Mouse (Mus musculus): ENCODE measurements around the gene Mosmo.
"Not testable (repeated sequence)": the region's sequence is repeated elsewhere in the genome, so short reads cannot be mapped to it uniquely, and the experiment has no call there.

Gene Mosmo

DNA sequence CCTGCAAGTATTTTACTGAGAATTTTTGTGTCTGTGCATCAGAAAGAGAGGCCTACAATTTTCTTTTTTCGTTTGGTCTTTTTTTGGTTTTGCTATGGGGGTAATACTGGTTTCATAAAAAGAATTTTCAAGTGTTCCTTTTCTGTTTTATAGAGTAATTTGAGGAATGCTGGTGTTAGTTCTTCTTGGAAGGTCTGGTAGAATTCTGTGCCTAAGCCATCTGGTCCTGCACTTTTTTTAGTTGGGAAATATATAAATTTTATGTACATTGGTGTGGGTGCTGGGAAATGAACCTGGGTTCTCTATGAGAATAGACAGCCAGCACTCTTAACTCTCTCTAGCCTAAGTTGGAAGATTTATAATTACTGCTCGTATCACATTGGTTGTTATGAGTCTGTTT, 34.7 kb downstream of the Mosmo start:
- no peak for DNase-seq

DNA sequence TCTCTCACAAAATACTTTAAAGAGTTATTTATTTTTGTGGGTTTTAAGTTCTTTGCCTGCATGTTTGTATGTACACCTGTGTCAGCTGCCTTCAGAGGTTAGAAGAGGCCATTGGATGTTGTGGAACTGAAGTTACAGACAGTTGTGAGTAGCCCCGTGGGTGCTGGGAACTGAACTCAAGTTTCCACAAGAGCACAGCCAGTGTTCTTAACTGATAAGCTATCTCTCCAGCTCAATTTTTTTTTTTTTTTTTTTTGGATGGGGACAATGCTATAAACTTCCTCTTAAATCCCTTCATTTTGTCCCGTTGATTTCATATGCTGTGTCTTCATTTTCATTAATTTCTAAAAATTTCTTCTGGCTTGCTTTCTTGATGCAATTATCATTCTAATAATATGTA, 35.8 kb downstream of the Mosmo start:
- no peak for DNase-seq

DNA sequence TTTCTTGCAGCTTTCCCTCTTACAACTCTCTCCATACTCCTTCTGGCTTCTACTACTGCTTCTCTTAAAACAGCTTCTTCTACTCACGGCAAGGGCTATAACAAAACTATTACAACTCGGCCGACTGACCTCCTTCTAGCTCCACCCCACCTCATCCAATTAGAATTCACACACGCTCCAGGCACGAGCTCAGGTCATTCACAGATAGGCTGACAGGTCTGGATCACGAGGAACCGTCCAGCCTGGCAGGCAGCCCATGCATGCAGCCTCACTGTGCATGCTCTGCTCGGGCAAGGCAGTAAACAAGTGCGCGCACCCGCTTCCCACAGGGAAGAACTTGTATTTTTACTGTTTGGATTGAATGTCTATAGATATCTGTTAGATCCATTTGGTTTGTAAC, 36.5 kb downstream of the Mosmo start:
- not testable (repeated sequence) for DNase-seq

DNA sequence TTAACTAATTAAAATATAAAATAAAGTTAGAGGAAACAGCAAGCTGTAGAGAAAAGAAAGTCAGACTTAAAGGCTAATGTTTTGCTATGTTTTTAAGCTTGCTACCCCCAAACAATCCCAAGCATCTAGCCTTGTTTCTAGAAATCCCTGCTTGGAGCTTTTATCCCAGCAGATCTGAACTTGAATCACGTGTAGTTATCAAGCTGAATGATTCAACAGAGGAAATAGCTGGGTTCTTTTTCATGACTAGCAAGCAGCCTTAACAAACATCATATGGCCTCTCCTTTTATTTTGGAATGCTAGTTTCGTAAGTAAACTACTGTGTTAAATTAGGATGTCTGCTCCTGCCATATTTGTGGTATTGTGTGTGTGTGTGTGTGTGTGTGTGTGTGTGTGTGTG, 39.8 kb downstream of the Mosmo start:
- DNase-seq: no peak

DNA sequence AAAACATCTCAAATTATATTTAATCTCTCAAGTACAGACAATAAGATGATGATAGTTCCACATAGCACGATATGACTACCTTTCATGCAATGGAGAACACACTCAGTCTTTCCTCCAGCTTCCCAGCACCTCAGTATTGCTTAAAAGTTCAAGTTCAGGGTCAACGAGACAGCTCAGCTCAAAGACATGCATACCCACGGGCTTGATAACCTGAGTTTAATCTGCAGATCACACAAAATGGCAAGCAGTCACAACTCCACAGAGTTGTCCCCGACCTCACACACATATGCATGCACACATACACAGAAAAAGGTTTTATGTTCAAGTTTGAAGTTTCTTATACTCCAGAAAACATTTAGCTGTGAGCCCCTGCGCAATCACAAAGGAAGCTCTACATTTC, 43.6 kb downstream of the Mosmo start:
- no peak for DNase-seq

DNA sequence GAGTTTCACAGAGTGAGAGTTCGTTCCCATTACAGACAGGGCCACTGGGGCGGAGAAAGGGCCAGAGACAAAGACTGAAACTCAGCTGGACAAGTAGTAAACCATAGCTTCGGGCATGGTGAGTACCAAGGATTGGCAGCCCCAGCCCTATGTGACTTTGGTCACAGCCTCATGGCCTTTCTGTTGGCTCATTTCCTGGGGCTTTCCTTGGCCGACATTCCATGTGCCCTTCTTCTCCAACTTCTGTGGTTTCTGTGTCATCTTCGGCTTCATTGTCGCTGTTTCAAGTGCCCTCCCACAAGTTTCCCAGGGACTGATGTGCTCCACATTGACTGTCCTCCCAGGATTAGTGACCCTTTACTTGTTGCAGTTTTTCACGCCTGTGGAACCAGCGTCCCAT, 44.0 kb downstream of the Mosmo start:
- peak; percentile 22 for DNase-seq

DNA sequence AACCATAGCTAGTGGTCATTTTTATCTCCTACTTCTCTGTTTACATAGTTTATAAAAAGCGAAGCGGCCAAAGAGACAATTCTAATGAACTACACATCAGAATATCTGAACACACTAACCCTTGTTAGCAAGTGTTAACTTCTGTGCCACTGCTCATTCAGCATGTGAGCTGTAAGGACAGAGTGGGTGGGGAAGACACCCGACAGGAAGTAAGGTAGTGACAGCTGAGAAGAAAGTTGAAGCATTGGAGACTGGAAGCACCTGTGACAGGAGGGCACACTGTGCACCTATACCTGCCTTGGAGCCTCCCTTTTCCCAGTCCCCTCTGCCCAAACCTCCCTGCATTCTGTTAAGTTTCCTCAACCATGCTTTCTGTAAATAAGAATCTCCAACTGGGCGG, 44.6 kb downstream of the Mosmo start:
- DNase-seq: no peak

DNA sequence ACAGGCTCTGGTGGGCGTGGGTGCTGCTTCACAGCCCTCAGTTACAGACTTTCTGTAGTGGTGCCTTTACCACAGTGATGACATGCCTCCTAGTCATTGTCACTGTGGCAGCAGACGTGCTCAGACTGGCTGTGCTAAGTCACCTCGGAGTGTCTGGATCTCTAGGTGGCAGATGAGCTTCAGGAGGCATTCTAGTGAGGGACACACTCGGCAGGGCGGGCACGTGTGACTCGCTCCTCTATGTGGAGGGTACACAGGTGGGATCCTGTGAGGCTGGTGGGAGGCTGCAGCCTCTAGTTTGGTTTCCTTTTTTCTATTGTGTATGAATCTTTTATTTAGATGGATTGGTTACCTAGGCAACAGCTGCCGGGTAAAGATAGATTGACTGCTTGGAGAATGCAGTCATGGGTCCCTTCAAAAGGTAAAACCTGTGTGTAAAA, 45.4 kb downstream of the Mosmo start:
- DNase-seq: no peak

DNA sequence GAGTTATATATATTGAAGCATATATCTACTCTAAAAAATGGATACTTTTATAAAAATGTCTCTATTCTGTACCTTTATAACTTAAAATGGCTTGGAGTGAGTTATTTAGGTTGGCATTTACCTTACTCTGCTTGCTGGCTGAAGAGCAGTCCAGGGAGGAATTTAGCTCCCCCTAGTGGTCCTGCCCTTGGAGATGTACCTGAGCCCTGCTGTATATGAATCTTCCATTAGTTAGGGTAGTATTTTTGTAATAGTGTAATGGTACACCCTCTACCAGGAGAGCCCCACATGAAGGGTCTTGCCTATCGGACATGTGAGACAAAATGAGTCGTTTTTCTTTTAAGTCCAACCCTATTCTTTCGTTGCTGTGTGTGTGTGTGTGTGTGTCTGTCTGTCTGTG, 50.2 kb downstream of the Mosmo start:
- DNase-seq: peak; percentile 44

DNA sequence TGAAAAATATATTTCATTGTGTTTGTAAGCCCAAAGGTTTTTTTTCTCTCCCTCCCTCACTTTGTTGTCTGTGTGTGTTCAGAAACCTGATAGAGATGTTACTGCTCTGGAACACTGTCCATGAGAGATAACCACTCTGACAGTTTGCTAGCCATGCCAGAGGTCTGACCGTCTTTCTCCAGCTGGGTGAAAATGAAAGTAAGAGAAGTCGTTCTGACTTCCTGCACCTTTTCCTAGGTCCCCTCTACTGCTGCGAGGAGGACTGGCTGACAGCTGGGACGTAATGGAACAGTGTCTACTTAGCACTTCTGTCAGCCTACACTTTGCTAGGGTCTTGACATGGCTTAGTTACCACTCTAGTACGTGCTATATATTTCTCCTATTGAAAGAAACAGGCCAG, 52.2 kb downstream of the Mosmo start:
- DNase-seq: no peak

DNA sequence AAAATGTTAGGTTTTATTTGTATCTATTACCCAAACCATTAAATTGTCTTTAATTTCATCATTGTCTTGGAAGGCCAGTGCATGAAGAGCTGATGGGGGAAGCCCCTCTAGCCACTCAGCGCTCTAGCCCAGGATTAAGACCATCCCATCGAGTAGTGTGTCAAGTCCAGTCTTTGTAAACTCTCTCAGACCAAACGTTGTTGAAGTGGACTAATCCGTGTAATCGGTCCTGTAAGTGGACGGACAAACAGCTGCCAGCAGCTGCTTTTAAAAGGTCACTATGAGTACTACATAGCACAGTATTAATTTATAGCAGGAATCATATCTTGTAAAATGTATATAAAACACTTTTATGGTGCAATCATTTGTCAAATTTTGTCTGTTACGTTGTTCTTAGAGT, 55.5 kb downstream of the Mosmo start:
- DNase-seq: no peak

DNA sequence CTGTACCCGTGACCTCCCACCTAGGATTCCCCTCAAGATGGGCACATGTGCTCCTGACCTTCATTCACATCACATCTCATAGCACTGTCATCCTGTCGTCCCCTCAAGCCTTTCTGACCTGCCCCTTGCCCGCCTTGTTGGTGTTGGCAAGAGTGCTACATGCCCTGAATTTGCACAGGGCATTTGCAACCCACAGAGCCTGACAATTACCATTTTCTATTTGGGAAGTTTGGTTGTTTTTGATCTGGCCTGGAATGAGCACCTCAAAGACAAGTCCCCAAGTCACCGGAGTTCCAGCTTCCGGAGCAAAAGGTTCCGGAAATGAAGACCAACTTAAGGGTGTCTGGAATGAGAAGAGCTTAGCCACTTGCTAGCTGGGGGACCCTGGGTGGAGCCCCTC, 61.6 kb downstream of the Mosmo start, which contains the start of gene Vwa3a:
Gene Vwa3a (plus strand): TSS at position 301 of the 400 bp plus-strand sequence.
- no peak for DNase-seq

DNA sequence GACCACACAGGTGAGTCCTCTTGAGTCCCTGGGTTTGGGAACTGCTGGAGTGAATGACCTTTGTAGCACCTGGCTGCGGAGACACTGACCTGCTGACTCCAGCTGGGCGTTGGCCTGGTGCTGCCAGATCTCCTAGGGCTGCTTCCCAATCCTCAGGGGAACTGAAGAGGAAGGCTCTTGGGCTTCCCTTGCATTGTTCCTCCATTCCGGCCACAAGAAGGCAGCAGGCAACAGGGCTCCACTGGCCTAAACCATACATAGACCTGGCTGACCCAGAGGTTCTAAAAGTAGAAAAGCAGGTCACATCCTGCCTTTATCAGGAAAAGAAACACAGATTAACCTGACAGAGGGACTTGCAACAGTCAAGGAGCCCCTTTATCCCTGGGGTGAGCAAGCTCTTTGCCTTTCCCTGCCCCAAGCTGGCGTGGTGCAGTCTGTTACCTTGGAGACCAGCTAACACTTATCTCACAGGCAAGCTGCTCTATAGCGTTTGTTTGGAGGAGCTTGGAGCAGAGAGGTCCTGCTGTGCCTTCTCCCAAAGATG, 62.2 kb downstream of the Mosmo start:
- no peak for DNase-seq

DNA sequence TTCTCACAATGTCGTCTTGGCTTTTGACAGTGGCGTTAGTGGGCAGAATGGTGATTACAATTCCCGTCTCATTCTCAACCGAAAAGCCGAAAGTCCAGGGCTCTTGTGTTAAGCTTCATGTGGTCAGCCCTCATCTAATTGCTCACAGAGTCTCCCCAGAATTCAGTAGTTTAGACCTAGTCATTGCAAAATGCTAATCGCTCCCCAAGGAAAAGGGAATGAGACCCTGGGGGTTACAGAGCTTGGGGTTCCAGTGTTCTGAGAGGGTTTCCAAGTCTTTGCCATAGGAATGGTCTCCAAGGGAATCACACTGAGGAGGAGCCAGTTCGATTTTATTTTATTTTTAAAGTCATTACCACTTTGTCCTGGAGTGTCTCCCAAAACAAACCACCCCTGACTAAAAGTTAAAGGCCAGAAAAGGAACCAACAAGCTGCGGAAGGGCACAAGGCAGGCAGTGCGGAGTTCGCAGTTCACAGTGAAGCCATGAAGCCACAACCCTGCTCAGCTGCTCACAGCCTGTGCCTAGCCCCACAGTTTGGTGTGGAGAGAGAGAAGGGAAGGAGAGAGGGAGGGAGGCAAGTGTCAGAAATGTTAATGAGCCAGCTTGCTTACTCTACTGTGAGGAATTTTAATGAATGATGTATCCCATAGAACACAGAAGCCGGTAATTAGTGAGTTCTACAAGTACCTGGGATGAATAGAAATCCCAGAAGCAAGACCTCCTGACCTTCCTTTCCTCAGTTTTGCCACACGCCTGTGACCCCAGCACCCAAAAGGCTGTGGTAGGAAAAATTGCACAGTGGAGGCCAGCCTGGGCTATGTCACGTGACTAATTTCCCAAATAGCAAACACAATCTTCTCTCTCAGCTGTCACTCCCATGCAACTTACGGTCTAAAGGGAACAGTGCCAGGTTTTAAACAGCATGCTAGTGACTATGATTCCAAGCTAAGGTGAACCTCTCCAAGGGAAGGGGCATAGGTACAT, 66.2 kb downstream of the Mosmo start:
- no peak for DNase-seq

DNA sequence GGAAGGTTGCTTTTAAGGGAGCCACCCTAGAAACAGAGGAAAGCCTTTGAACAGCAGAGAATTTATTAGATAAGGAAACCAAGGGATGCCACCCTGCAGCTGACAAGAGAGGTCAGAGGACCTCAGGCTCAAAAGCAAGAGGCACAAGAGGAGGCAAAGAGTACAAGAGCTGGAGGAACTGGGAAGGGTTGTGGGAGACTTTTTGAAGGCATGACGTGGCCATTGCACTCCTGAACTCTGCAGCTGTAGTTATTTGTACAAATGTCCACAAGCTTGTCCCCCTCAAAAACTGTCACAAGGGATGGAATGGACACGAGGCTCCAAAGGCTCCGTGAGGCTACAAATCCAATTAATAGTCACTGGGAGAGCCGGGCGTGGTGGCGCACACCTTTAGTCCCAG, 67.2 kb downstream of the Mosmo start:
- DNase-seq: no peak

DNA sequence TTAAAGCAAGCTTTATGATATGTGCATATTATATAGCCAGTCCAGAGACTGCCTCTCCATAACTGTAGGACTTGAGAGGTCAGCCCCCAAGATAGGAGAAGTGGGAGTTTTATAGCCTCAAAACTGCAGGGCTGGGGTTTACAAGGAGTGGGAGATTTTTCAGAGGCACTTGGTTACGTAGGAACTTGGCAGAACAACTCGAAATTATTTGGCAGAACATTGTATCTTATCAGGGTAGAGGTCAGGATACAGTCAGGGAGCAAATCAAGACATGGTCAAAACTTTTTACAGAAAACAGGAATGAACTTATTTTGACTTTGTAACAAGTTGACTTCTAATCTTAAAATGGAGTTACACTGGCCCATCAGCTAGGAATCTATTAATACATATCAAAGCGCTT, 68.6 kb downstream of the Mosmo start:
- peak; percentile 38 for DNase-seq

DNA sequence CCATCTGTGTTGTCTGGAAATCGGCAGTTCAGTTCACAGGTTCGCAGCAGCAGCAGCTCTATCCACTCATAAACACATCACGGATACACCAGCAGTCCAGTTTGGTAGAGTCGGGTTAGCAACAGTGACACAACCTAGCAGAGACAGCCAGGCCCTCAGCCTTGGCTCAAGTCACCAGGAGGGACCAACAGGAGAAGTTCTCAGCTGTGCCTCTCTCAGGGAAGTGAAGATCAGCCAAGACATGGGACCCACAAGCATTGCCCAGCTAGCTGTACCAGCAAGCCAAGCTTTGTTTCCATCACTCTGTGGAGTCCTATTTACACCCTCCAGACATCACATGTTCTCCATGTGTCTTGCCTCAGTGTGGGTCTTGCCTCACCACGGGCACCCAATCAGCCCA, 69.4 kb downstream of the Mosmo start:
- DNase-seq: no peak

DNA sequence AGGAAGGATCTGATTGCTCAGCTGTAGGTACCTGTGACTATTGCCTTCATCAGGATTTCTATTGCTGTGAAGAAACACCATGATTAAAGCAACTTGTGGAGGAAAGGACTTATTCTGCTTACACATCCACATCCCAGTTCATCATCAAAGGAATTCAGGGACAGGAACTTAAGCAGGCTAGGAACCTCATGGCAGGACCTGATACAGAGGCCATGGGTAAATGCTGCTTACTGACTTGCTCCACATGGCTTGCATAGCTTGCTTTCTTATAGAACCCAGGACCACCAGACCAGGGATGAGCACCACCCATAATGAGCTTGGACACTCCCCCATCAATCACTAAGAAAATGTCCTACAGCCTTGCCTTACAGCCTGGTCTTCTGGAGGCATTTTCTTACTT, 71.1 kb downstream of the Mosmo start:
- DNase-seq: no peak

DNA sequence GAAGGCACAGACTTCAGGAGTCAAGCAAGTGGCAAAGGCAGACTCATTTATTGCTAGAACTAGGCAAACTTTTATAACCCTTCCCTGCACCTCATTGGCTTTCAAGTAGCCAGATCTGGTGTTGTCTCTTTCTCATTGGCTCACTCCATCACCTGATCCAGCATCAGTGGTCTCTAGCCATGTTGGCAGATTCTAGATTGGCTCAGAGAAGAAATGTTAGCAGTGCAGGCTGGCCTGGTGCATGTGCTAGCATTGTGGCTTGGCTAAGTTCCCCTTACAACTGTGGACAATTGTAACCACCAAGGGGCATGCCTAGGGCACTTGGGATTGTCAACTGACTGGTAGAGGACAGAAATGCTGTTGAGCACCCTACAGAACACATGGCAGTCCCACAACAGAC, 73.9 kb downstream of the Mosmo start:
- no peak for DNase-seq

DNA sequence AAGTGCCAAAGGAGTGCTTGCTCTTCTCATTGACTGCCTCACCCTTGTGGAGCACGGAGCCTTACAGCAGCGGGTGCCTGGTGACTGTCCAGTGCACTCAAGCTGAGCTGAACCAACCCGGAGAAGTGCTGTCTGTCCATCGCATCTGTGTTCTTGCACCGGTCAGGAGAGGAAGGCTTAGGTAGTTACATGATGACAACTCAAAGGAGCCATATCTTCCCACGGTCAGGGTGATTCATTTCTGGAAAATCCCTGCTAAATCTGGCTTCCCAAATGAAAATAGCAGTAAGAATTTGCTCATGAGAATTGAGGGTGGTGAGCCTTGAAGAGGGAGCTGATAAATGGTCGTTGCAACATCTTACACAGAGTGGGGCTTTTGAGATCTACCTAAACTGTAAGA, 74.5 kb downstream of the Mosmo start:
- DNase-seq: no peak

DNA sequence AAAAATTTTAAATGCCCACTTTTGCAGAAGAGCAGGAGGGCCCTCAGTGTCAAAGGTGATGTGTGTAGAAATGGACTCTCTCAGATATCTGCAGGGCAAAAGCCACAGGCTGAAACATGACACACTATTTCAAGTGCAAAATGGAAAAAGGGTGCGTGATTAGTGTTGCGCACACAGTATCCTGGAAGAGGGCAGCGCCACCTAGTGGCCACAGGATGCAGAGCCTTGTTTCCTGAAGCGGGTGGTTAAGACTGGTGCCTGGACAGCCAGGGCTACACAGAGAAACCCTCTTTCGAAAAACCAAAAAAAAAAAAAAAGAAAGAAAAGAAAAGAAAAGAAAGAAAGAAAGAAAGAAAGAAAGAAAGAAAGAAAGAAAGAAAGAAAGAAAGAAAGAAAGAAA, 77.3 kb downstream of the Mosmo start:
- DNase-seq: peak; percentile 85

DNA sequence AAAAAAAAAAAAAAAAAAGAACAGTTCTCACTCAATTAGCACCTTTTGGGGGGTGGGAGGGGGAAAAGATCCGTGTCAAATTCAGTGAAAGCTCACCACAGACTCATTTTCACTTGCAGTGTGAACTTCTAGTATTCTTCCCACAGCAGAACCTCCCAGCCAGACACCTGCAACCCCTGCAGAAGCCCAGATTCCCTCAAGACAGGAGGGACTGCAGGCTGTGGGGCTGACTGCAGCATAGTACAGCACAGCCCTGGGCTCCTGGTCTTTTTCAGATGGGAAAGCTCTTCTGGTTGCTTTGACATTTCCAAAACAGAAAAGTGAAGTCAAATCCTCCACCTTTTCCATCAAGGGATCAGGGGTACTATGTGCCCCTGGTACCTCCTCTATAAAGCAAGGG, 90.0 kb downstream of the Mosmo start:
- DNase-seq: no peak

DNA sequence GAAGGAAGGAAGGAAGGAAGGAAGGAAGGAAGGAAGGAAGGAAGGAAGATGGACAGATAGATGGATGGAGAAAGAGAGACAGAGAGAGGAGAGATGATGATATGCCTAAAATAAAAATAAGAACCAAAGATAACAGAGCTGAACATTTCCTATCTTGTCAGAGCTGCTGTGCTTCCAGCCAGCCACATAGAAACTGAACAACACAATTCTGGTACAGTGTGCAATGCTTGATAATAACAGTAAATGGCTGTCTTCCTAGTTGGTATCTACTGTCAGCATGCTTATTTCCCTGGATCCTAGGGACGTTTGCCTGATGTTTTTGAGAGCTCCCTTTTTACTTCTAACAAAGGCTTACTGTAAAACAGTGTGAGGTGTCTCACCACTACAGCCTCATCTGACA, 94.0 kb downstream of the Mosmo start:
- DNase-seq: no peak

DNA sequence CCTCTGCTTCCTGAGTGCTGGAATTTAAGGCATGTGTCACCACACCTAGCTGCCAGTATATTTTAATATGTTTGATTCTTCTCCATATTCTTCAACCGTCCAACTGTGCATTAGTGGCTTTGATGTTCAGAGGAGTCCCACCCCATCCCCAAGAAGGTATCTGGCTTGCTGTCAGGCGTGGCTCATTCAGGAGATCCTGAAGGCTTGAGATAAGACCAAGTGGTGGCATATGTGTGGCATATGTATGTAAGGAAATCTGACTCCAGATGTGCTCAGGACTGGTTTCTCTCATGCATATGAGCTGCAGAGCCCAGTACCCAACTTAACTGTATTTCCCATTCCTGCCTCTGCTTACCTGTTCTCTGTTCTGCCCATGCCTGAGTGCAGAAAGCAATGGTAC, 100.6 kb downstream of the Mosmo start:
- DNase-seq: no peak
